Mouse (Mus musculus) left cerebral cortex, adult 9 months (tissue): ENCODE measurements around the gene Prps2.
"Not testable (repeated sequence)": the region's sequence is repeated elsewhere in the genome, so short reads cannot be mapped to it uniquely, and the experiment has no call there.

Experiments
- DNase-seq, 2 experiments: peaks; one replicate each; pipeline ENCODE4 v3.0.0; 2022; ENCODE audit warnings: low spot score in 2 of 2

The Prps2 gene

DNA sequence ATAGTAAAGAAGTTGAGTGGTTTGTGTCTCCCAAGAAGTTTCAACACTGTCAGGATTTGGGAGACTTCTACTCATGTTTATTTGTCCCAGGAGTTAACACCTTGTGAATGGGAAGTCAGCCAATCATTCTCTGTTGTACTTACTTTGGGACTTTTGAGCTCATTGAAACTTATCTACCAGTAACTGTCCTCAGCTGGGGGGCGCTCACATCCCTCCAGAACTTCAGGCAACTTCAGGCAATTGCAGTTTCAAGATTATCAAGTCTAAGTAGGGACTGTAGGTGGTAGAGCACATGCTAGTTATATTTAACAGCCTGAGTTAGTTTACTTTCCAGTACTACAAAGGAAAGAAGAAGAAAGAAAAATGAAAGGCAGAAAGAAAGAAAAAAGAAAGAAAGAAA, 58.8 kb downstream of the Prps2 start:
- DNase-seq, result no peak

DNA sequence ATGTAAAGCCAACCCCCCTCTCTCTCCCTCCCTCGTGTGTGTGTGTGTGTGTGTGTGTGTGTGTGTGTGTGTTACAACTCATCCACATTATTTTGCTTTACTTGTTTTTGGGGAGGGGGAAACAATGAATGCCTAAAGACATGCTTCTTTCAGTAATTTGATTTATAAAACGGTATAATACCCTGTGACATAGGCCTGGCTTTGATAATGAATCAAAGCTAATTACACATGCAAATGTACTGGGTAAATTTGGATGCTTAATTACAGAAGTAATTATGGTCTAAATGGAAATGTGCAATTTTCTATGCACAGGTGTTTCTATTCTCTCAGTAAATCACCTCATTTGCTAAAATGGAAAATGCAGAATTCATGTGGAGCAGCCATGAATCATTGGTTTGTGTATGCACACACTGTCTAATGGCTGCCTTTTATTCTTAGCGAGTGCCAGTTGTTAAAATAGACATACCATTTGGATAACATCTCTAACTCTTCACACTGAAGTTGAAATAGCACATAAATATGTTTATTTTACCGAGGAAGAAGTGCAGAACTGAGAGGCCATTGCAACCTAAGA, 61.2 kb downstream of the Prps2 start:
- DNase-seq, result no peak

DNA sequence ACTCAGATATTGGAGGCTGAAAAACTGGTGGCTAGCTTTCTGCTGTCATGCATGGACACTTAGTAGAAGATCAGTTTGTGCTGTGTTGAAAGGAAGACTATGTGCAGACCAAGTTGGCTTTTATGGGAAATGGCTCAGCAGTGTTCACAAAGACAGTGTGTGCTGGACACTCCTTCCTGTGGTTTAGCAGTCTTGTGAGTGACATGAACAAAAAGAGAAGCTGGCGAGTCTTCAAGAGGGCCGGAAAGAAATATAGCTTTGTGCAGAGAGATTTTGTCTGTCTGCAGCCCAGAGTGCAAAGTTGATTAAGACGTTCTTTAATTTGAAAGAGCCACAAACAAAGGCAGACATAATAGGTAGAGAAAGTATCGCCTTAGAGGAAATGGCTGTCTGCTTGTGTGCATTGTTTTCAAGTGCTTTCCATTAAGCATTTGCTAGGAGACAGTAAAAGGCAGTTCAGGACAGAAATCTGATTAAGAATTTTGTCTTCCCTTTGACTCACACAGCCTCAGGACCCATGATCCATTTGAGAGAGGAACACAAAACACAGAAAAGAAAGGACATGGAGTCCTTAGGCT, 63.6 kb downstream of the Prps2 start:
- DNase-seq, result no peak

DNA sequence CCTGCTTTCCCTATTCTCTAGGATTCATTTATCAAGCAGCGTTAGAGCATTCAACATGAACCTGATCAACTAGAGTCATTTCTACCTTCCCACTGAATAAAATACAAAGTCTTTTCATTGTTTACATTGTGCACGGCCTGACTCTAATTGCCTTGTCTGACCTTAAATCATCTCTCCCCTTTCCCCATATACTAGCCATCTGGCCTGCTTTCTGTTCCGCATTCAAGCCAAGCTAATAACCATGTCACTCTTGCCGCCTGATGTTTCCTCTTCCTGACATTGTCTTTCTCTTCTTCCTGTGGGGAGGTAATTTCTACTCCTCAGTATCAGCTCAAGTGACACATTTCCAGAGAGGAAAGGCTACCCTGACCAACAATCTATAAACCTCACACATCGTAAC, 66.8 kb downstream of the Prps2 start:
- no peak for DNase-seq

DNA sequence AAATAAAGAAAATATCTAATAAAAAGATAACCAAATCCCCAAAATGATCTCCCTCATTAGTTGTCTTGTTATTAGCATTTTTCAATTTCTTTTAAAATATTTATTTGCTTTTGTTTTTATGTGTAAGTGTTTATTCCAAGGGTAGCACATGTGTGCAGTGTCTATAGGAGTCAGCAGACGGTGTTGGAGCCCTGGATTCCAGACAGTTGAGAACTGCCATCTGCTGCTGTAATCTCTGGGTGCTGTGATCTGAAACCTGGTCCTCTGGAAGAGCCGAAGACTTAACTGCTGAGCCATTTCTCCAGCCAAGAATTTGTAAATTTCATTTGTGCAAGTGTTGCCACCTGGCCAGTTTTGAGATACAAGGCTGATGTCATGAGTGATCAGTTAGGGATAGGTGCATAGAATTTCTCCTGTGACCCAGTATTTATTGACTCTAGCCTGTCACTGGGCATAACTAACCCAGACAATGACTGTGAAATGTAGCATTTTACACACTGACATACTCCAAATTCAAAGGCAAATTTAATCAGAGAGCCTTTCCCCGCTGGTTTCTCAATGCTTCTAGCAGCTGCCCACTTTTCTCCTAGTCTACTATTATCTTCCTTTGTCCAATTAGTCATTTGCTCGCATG, 67.3 kb downstream of the Prps2 start:
- DNase-seq, result no peak

DNA sequence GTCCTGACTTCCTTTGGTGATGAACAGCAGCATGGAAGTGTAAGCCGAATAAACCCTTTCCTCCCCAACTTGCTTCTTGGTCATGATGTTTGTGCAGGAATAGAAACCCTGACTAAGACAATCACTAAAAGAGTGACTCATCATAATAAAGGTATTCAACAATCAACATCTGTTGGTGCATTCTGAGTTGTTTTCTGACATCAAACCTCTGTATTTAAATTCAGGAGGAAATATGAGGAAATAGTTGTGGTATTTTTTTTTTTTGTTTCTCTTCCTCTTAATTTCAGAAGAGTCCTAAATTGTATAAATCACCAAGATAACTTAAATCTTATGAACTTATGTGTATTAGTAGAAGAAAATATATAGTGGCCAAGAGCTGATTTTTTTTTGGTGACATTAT, 80.5 kb downstream of the Prps2 start:
- not testable (repeated sequence) for DNase-seq
